Mouse (Mus musculus) forebrain, embryonic 12.5 days (tissue): ENCODE measurements around the gene C1qtnf7. TPM values are rescaled to one million over a fixed set of nuclear protein-coding genes. Genes with fewer than 3 reads are reported as not detected.
A peak's percentile ranks its signal among the peaks of the same experiment; 100 is the strongest.

ENCODE experiments used
- ATAC-seq: fragments of 200-750 bp; cut with Nextera tagmentation; 2 replicates; pipeline ENCODE4 v1.8.0; 2017; ENCODE audit warnings: moderate TSS enrichment; ENCODE audit not compliant: low FRiP score
- H3K27ac ChIP-seq: fragments of 300-500 bp; sonication (generic); 2 replicates; pipeline ENCODE4 v1.5.1; 2016; ENCODE audit warnings: mild to moderate bottlenecking
- H3K27me3 ChIP-seq: fragments of 300-500 bp; sonication (generic); 2 replicates; pipeline ENCODE4 v1.6.1; 2016; ENCODE audit warnings: mild to moderate bottlenecking
- H3K36me3 ChIP-seq: fragments of 300-500 bp; sonication (generic); replicated peaks from 2 replicates; pipeline ENCODE4 v1.6.1; 2016; ENCODE audit warnings: mild to moderate bottlenecking
- H3K4me1 ChIP-seq: fragments of 300-500 bp; sonication (generic); 2 replicates; pipeline ENCODE4 v1.6.1; 2016
- H3K4me2 ChIP-seq: fragments of 300-500 bp; sonication (generic); 2 replicates; pipeline ENCODE4 v1.6.1; 2016; ENCODE audit warnings: mild to moderate bottlenecking, moderate library complexity
- H3K4me3 ChIP-seq: fragments of 300-500 bp; sonication (generic); replicated peaks from 2 replicates; pipeline ENCODE4 v1.5.1; 2016; ENCODE audit warnings: mild to moderate bottlenecking
- H3K9ac ChIP-seq: fragments of 300-500 bp; sonication (generic); 2 replicates; pipeline ENCODE4 v1.6.1; 2016; ENCODE audit warnings: mild to moderate bottlenecking
- H3K9me3 ChIP-seq: fragments of 300-500 bp; sonication (generic); 2 replicates; pipeline ENCODE4 v1.6.1; 2016
- WGBS: fragments of 180-500 bp; shearing (Covaris S2); methylation state at CpG from one replicate; pipeline ENCODE4 v1.1.7; 2016; 5-methylcytosine and 5-hydroxymethylcytosine counted together
- polyA plus RNA-seq: library from polyadenylated mRNA; unstranded; fragments of >200 nt; fragmentation: Nextera tagmentation; extraction: Ambion mirVana; gene quantifications from 2 replicates; pipeline ENCODE4 v1.2.1, GENCODE M21; 2016

C1qtnf7 gene
- polyA plus RNA-seq, 1 experiment from 2014 or later: 0.66 TPM

- no peak overlapping the region for H3K9ac ChIP-seq
- H3K9me3 ChIP-seq: no peaks in the 10 kb centered on the region
- ATAC-seq: no peak
- no peak overlapping the region for H3K4me2 ChIP-seq
- no peaks in the 10 kb centered on the region for H3K27me3 ChIP-seq
- H3K36me3 ChIP-seq: no peaks in the 10 kb centered on the region
- H3K4me1 ChIP-seq: peaks cover 3% of the 10 kb centered on the region
- 68% methylated on average over 5 of the region's 5 CpGs for WGBS
- H3K4me3 ChIP-seq: no peak overlapping the region
- no peak overlapping the region for H3K27ac ChIP-seq
These were observed 73.6 kb downstream of the C1qtnf7 start for GRCm38 (mm10) chr5:43588791-43589439.

- Histone ChIP-seq H3K4me3 (no peak overlapping the region), H3K27me3 (no peaks in the 10 kb centered on the region), H3K4me2 (no peak overlapping the region), H3K27ac (no peak overlapping the region), H3K9me3 (no peaks in the 10 kb centered on the region), H3K9ac (no peak overlapping the region), H3K4me1 (peaks cover 3% of the 10 kb centered on the region; the same call in 1 of the 2 replicates), H3K36me3 (no peaks in the 10 kb centered on the region)
- no peak for ATAC-seq
- WGBS: 30% methylated on average over 2 of the region's 2 CpGs
These were observed 74.1 kb downstream of the C1qtnf7 start for GRCm38 (mm10) chr5:43589440-43589830.

GRCm38 (mm10) chr5:43590311-43590731 is 75.0 kb downstream of the C1qtnf7 start:
- Histone ChIP-seq H3K4me3 (no peak overlapping the region), H3K27ac (no peak overlapping the region), H3K36me3 (no peaks in the 10 kb centered on the region), H3K9me3 (no peaks in the 10 kb centered on the region), H3K4me1 (peaks cover 3% of the 10 kb centered on the region; the same call in 1 of the 2 replicates), H3K4me2 (no peak overlapping the region), H3K9ac (no peak overlapping the region), H3K27me3 (no peaks in the 10 kb centered on the region)
- ATAC-seq: no peak
- 88% methylated on average over 2 of the region's 2 CpGs for WGBS

- Histone ChIP-seq H3K27ac (no peak overlapping the region), H3K9ac (no peak overlapping the region), H3K4me2 (no peak overlapping the region), H3K4me3 (no peak overlapping the region), H3K4me1 (no peaks in the 10 kb centered on the region), H3K27me3 (no peaks in the 10 kb centered on the region), H3K36me3 (no peaks in the 10 kb centered on the region), H3K9me3 (no peaks in the 10 kb centered on the region)
- WGBS: 86% methylated on average over 8 of the region's 8 CpGs
- ATAC-seq: no peak
These were observed 86.3 kb downstream of the C1qtnf7 start for GRCm38 (mm10) chr5:43601601-43602000.

GRCm38 (mm10) chr5:43602518-43602917 is 87.2 kb downstream of the C1qtnf7 start:
- H3K27ac ChIP-seq: no peak overlapping the region
- H3K9me3 ChIP-seq: no peaks in the 10 kb centered on the region
- 92% methylated on average over 3 of the region's 3 CpGs for WGBS
- H3K4me1 ChIP-seq: no peaks in the 10 kb centered on the region
- ATAC-seq: no peak
- no peaks in the 10 kb centered on the region for H3K27me3 ChIP-seq
- no peak overlapping the region for H3K4me3 ChIP-seq
- no peaks in the 10 kb centered on the region for H3K36me3 ChIP-seq
- no peak overlapping the region for H3K9ac ChIP-seq
- no peak overlapping the region for H3K4me2 ChIP-seq

GRCm38 (mm10) chr5:43603559-43603958 is 88.2 kb downstream of the C1qtnf7 start:
- no peak for ATAC-seq
- Histone ChIP-seq H3K36me3 (no peaks in the 10 kb centered on the region), H3K4me2 (no peak overlapping the region), H3K4me1 (no peaks in the 10 kb centered on the region), H3K4me3 (no peak overlapping the region), H3K27ac (no peak overlapping the region), H3K9ac (no peak overlapping the region), H3K27me3 (no peaks in the 10 kb centered on the region), H3K9me3 (no peaks in the 10 kb centered on the region)
- WGBS: 74% methylated on average over 3 of the region's 3 CpGs

GRCm38 (mm10) chr5:43608073-43608472 is 92.7 kb downstream of the C1qtnf7 start:
- ATAC-seq: peak; percentile 73; the same call in 1 of the 2 replicates

GRCm38 (mm10) chr5:43609760-43610159 is 94.4 kb downstream of the C1qtnf7 start:
- 91% methylated on average over 1 of the region's 1 CpGs for WGBS
- H3K4me1 ChIP-seq: no peaks in the 10 kb centered on the region
- H3K36me3 ChIP-seq: no peaks in the 10 kb centered on the region
- ATAC-seq: no peak
- no peak overlapping the region for H3K4me3 ChIP-seq
- H3K4me2 ChIP-seq: no peak overlapping the region
- no peaks in the 10 kb centered on the region for H3K9me3 ChIP-seq
- no peaks in the 10 kb centered on the region for H3K27me3 ChIP-seq
- H3K9ac ChIP-seq: no peak overlapping the region
- H3K27ac ChIP-seq: no peak overlapping the region

More at GRCm38 (mm10) chr5:43608073-43608472, 92.7 kb downstream of the C1qtnf7 start:
- Histone ChIP-seq H3K9ac (no peak overlapping the region), H3K27ac (no peak overlapping the region), H3K27me3 (no peaks in the 10 kb centered on the region), H3K9me3 (no peaks in the 10 kb centered on the region), H3K4me3 (no peak overlapping the region), H3K36me3 (no peaks in the 10 kb centered on the region), H3K4me1 (no peaks in the 10 kb centered on the region), H3K4me2 (no peak overlapping the region)
- 51% methylated on average over 3 of the region's 3 CpGs for WGBS

GRCm38 (mm10) chr5:43621575-43622299 is 106.4 kb downstream of the C1qtnf7 start:
- Histone ChIP-seq H3K27ac (no peak overlapping the region), H3K36me3 (no peaks in the 10 kb centered on the region), H3K4me3 (no peak overlapping the region), H3K4me2 (no peak overlapping the region), H3K27me3 (no peaks in the 10 kb centered on the region), H3K9ac (no peak overlapping the region), H3K4me1 (peaks cover 5% of the 10 kb centered on the region), H3K9me3 (no peaks in the 10 kb centered on the region)
- WGBS: 63% methylated on average over 7 of the region's 7 CpGs
- peak; percentile 55; the same call in 1 of the 2 replicates for ATAC-seq

GRCm38 (mm10) chr5:43625407-43625806 is 110.1 kb downstream of the C1qtnf7 start:
- no peaks in the 10 kb centered on the region for H3K9me3 ChIP-seq
- no peak for ATAC-seq
- H3K27me3 ChIP-seq: no peaks in the 10 kb centered on the region
- H3K4me1 ChIP-seq: peaks cover 5% of the 10 kb centered on the region
- 82% methylated on average over 4 of the region's 4 CpGs for WGBS
- no peak overlapping the region for H3K27ac ChIP-seq
- H3K4me2 ChIP-seq: no peak overlapping the region
- H3K36me3 ChIP-seq: no peaks in the 10 kb centered on the region
- H3K4me3 ChIP-seq: no peak overlapping the region
- no peak overlapping the region for H3K9ac ChIP-seq

- Histone ChIP-seq H3K9ac (no peak overlapping the region), H3K4me2 (no peak overlapping the region), H3K27ac (no peak overlapping the region), H3K4me3 (no peak overlapping the region), H3K36me3 (no peaks in the 10 kb centered on the region), H3K27me3 (no peaks in the 10 kb centered on the region), H3K4me1 (no peaks in the 10 kb centered on the region), H3K9me3 (no peaks in the 10 kb centered on the region)
- ATAC-seq: 0 out of 2 replicates have a peak, but pooled peaks have one; percentile 4
- WGBS: 84% methylated on average over 5 of the region's 5 CpGs
These were observed 118.8 kb downstream of the C1qtnf7 start for GRCm38 (mm10) chr5:43634071-43634601.

- H3K9me3 ChIP-seq: no peaks in the 10 kb centered on the region
- no peaks in the 10 kb centered on the region for H3K4me1 ChIP-seq
- WGBS: 36% methylated on average over 9 of the region's 9 CpGs
- H3K4me2 ChIP-seq: no peak overlapping the region
- H3K9ac ChIP-seq: no peak overlapping the region
- H3K36me3 ChIP-seq: no peaks in the 10 kb centered on the region
- H3K27ac ChIP-seq: no peak overlapping the region
- no peak overlapping the region for H3K4me3 ChIP-seq
- no peaks in the 10 kb centered on the region for H3K27me3 ChIP-seq
- peak; percentile 77 for ATAC-seq
These were observed 119.3 kb downstream of the C1qtnf7 start for GRCm38 (mm10) chr5:43634602-43635081.
